Mouse (Mus musculus) erythroblast, embryonic 14.5 days (primary cell): Measurements from ENCODE around the gene Gtpbp2.

Experiments
- GATA1 ChIP-seq: IDR thresholded peaks from 2 replicates; pipeline ENCODE4 v1.6.1; 2012; ENCODE audit warnings: low read length, inconsistent platforms, mixed read lengths
- TAL1 ChIP-seq: IDR thresholded peaks from 3 replicates; pipeline ENCODE4 v1.6.1; 2012; ENCODE audit warnings: low read length, inconsistent platforms, mixed read lengths

DNA sequence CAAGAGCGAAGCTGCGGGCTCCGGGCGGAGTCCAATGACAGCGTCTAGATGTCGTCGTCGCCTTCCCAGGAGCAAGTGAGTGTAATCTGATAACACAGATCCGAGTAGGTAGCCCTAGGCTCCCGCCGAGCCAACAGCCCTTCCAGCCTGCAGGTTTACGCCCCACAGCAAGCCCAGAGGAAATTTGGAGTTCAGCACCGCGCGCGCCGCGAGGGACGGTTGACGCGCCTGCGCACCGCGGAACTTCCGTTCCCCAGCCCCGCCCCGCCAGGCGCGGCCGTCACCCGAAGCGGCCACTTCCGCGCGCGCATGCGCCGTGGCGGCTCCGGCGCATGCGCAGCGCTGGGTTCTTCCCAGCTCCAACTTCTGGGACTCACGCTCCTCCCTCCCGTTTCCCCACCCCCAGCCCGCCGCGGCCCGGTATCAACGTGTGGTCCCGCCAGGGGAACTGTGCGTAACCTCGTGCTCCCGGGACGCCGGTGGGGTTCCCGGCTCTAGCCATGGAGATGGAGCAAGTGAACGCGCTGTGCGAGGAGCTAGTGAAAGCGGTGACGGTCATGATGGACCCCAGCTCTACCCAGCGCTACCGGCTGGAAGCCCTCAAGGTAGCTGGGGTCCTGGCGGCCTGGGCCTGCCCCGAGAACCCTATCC is 41.7 kb downstream of the Gtpbp2 start, which contains the start of the genes Polh and Xpo5:
- peak; percentile 93 for TF ChIP-seq GATA1
- no peak for TF ChIP-seq TAL1
